Mouse (Mus musculus) induced T-regulatory cell, adult 2 months (primary cell): ENCODE measurements around the gene Pip5k1b.

Source experiments
- DNase-seq: peaks from one replicate; pipeline ENCODE4 v3.0.0-alpha.2; 2012; ENCODE audit warnings: low read depth

Pip5k1b gene

DNA sequence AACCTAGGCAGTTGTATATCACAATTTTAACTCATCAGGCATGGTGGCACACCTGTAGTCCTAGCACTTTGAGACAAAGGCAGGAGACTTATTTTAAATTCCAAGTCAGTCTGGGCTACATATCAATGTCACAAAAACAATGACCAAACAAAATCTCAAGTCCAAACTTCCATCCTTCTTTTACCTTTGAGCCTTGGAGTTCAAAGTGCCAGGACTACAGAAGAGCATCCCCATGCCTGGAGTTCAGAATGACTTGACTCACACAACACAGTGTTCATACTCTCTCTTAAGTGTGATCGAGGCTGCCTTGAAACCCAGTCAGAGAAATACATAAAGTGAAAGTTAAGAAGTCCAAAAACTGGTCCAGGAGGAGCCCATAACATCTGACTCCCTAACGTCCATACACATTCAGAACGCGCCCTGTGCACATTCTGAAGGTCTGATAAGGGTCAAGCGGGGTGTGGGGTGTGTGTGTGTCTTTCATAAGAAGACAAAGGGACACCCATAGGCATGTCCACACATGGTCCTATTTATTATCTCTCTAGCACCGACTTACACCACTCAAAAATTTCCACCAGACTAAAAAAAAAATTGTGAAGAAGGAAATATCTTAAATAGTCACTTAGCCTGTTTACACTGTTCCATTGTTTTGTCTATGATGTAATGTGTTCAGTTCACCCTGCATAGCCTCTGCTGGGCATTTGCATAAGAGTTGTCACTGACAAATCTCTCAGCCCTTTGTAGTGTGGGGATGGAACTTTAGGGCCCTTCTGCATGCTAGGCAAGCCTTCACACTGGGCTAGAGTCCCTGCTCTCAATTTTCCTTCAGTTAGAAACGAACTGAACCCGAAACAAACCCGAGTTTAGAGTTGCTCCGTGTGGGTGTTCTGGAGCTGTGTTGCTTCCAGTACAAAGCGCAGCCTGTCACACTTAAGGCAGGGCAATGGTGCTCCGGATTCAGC is 296.0 kb downstream of the Pip5k1b start:
- no peak for DNase-seq

DNA sequence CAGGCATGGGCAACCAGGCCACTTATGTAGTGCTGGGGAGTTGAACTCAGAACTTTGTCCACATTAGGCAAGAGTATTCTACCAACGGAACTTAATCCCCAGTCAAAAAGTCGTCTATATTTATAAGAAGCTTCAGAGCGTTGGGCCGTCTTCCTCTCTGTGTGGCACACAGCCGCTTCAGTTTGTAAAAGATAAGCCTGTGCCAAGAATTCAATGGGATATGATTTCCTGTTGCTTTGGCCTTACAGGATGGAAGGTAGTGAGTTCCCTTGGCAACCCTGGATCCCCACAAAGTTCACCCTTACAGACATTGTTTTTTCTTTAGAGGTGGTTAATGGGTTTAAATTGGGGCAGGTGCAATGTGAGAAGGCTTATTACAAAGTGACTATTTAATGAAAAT is 297.3 kb downstream of the Pip5k1b start:
- no peak for DNase-seq

DNA sequence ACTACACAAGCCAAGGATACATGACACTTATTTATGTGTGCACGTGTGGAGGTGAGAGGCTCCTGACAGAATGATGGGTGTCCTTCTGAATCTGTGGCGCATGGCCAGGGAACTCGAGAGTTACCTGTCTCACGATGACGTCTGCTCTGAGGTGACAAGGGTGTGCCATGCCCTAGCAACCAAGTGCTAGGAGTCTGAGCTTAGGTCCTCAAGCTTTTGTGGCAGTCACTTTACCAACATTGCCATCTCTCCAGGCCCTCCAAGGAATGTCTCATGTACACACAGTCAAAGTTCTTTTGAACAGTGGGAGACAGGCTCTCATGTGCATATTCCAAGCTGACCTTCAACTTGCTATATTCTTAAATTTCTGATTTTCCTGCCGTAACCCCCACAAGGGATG is 297.7 kb downstream of the Pip5k1b start:
- DNase-seq: no peak

DNA sequence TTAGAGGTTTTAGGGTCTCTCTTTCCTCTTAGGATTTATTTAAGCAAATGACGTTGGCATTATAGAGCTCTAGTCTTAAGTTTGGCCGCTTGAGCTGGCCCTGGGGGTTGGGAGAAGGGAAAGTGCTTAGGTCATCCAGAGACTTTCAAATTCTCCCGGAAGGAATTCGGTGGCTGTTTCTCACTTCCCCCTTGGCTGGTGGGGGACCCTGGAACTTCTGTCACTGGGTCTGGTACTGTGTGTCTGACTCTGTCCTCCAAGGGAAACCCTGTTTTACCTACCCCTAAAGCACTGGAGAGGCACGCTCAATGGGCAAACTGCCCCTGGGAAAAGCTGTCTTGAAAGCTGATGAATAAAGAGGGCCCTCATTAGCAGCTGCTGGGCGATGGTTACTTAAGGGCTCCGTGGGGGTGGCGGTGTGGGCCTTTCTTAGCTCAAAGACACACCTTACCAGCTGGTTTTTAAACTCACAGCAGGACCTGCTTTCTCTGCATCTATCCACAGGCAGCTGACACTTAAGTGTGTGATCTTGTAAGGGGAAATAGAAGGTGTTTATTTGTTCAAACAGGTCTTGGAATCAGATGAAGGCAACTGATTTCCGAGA is 301.9 kb downstream of the Pip5k1b start:
- no peak for DNase-seq

DNA sequence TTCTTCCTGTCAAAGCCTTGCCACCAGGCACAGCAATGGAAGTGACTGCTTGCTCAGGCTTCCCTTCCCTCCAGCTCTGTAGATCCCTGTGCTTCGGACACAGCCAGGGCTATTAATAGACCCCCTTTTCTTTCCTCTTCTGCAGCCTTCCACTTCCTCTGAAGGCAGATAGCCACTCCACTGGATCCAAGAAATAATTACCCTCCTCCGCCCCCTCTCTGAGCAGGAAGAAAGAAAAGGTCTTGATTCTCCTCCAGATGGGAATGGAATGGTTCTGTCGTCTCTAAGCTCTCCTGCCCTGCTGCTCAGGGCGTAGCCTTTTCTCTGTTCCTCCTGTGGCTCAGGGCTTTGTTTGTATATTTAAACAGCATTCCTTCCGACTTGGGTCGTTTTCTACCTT is 303.8 kb downstream of the Pip5k1b start:
- no peak for DNase-seq
